Mouse (Mus musculus) left cerebral cortex, adult 8-10 months (tissue): ENCODE measurements at regions not wholly inside any gene's neighbourhood (a gene's known extent, or its start where the extent isn't known, plus 50 kb on each side); places are given as distances from the start of the nearest gene placed in this dataset.
"Not testable (repeated sequence)": the region's sequence is repeated elsewhere in the genome, so short reads cannot be mapped to it uniquely, and the experiment has no call there.

ENCODE experiments used
- DNase-seq, 2 experiments: peaks; one replicate each; pipeline ENCODE4 v3.0.0; 2022; ENCODE audit warnings: low spot score in 2 of 2

- DNase-seq: no peak
Observed at GRCm38 (mm10) chr16:50533881-50534280, 57.1 kb downstream of the Ccdc54 start.

GRCm38 (mm10) chr16:50529511-50530416, 61.2 kb downstream of the Ccdc54 start:
- DNase-seq: peak; percentile 68 to 77

- DNase-seq: peak; percentile 46 to 58
Observed at GRCm38 (mm10) chr16:50528677-50529510, 62.1 kb downstream of the Ccdc54 start.

GRCm38 (mm10) chr16:50528355-50528676, 62.6 kb downstream of the Ccdc54 start:
- no peak for DNase-seq

GRCm38 (mm10) chr16:50526930-50527329, 64.0 kb downstream of the Ccdc54 start:
- DNase-seq: not testable (repeated sequence)

GRCm38 (mm10) chr16:50525934-50526366, 65.0 kb downstream of the Ccdc54 start:
- no peak for DNase-seq

GRCm38 (mm10) chr16:50525504-50525903, 65.5 kb downstream of the Ccdc54 start:
- no peak for DNase-seq

- DNase-seq: no peak
Observed at GRCm38 (mm10) chr16:50519610-50520009, 71.3 kb downstream of the Ccdc54 start.

- no peak for DNase-seq
Observed at GRCm38 (mm10) chr16:50516579-50516978, 74.4 kb downstream of the Ccdc54 start.

DNA sequence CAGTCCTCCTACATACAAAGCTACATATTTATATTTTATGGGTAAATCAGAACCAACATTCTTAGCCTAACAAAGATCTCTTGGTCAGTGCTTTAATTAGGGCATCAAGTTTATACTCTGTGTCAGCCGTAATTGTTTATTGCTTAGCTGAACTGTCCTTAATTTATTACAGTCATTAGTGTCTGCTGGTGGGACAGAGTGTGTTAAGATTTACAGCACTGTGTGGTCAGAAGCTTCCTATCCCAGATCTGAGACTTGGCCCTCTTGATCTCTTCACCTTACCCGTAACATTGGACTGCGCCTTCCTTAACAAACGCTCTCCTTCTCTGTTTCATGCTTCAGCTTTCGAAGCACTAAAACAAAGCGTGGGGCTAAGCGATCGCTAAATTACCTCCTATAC, 75.9 kb downstream of the Ccdc54 start:
- DNase-seq: no peak

DNA sequence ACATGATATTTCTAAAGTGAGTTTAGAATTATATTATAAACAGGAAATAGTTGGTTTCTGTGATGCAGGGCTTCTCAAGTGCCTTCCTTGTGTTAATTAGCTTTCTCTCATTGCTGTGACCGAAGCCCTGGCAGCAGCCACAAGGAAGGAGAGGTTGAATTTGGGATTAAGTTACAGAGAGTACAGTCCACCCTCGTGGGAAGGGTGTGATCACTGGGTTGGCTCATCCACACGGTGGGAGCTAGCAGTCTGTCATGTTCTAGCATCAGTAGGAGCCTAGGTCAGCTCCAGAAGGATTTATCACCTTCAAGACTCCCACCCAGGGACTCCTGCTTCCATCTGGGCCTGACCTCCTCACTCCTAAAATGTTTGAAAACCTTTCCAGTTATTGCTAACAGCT, 78.9 kb downstream of the Ccdc54 start:
- no peak for DNase-seq

- no peak for DNase-seq
Observed at GRCm38 (mm10) chr16:50509529-50509895, 77.3 kb upstream of the Bbx start.

GRCm38 (mm10) chr16:50508673-50509528, 76.7 kb upstream of the Bbx start:
- no peak for DNase-seq

GRCm38 (mm10) chr16:50504619-50505018, 72.4 kb upstream of the Bbx start:
- no peak for DNase-seq

DNA sequence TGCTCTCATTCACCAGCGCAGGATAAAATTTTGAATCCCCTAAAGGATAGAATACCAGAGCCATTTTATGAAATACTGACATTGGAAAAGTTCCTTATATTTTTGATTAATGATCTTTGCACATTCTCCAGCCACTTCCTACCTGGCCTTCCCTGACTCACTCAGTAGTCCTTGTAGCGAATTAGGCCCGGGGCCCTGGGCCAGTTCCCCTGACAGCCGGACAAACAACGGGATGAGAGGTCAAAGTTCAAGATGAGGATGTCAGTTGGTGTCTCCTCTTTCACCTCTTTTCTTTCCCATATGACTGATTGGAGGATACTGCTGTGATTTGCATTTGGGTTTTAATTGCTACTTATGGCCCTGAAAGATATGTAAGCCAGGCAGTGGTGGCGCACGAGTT, 66.7 kb upstream of the Bbx start:
- DNase-seq: no peak

DNA sequence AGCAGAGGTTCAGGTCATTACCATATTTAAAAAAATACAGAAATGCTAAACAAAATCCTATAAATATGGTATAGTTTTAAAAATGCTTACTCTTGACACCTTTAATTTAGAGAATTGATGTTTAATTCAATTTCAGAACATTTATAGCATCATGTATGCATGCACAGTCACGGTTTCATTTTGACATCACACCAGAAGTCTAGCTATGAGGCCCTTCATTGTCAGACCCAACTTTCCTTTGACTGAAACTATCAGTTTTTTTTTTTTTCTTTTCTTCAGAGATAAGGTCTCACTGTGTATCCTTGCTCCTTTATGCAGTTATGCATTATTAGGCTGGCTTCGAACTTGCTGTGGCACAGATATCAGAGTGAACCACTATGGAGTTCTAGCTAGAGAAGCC, 61.5 kb upstream of the Bbx start:
- no peak for DNase-seq

GRCm38 (mm10) chr16:50489244-50489643, 57.1 kb upstream of the Bbx start:
- DNase-seq: no peak

DNA sequence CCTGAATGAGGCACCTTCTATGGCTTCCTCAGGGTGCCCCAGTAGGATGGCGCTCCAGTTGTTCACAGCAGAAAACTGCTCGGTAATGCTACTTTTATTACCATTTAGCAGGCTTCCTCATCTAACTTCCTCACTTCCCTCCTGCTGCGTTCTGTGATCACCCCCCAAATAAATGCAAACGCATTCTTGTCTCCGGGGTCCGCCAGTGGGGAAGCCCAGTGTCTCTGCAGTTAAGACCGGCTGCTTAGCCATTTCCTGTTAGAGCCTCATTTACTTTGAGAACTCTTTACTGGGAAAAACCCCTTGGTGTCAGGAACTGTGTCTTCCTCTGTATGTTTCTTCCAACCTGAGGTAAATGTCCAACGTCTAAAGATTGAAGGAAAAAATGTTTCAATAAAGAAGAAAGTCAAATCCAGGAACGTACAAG, 50.2 kb upstream of the Bbx start:
- DNase-seq: no peak
